Comparison of ENCODE assay signal across 13 mouse cellular contexts in genomic region chr12:76304199-76304598, GRCm38 (mm10). TPM values are rescaled to one million over a fixed set of nuclear protein-coding genes. Genes with fewer than 3 reads are reported as not detected.
DNase-seq lines count a peak whose midpoint lies in the region; ATAC-seq and TF ChIP-seq lines count a peak whose summit lies in the region.
"Had no signal": no experiment of that assay in that cellular context is flagged by ENCODE, and none has a peak within 500 bp of the region (broad histone marks: within the 10 kb centered on the region; RNA-seq: fewer than 3 reads in every experiment).

No protein-coding gene starts in this region.

- H3K4me1 ChIP-seq in lung, embryonic 14.5 days (ENCODE audit: insufficient read depth) = peaks cover 5% of the 10 kb centered on the region; the same call in 1 of the 2 replicates
- H3K4me1 ChIP-seq in hindbrain, embryonic 15.5 days (replicated peaks) = peaks cover 10% of the 10 kb centered on the region; the same call in 1 of the 2 replicates
- H3K4me1 ChIP-seq in intestine, embryonic 15.5 days (replicated peaks) = peaks cover 8% of the 10 kb centered on the region; the same call in 1 of the 2 replicates

- H3K27ac ChIP-seq in lung, embryonic 14.5 days (ENCODE audit: low read depth) = no peak overlapping the region
- 0 out of 2 replicates have a peak overlapping the region, but pooled peaks have one; percentile 22 for H3K27ac ChIP-seq in hindbrain, embryonic 15.5 days (replicated peaks)
- no peak overlapping the region for H3K27ac ChIP-seq in intestine, embryonic 15.5 days

- intact Hi-C loops in gastrocnemius, postnatal 14 days (cut with DNase I; ENCODE audit: low total_unique reads) = no loop called here

- no peak overlapping the region for H3K4me2 ChIP-seq in lung, embryonic 14.5 days
- no peak overlapping the region for H3K4me2 ChIP-seq in hindbrain, embryonic 15.5 days
- H3K4me2 ChIP-seq in intestine, embryonic 15.5 days (replicated peaks) = no peak overlapping the region

- peak; percentile 30 for DNase-seq in gastrocnemius, postnatal 10 days
- DNase-seq in gastrocnemius, postnatal 14 days = no peak
- peak; percentile 45 for DNase-seq in lung, embryonic 14.5 days
- DNase-seq in lung, postnatal 4 days = no peak
- peak; percentile 46 to 60 for DNase-seq in cerebellum, adult 18-20 months
- no peak for DNase-seq in liver
- DNase-seq: adrenal gland, adult 2 months had no signal

- TF ChIP-seq CTCF in lung, embryonic 14.5 days (IDR thresholded peaks at IDR 0.05; ENCODE audit: low read depth) = no peak

- ATAC-seq in lung, embryonic 14.5 days (ENCODE audit: insufficient read depth) = no peak
- no peak for ATAC-seq in hindbrain, embryonic 15.5 days (ENCODE audit: low FRiP score, low read depth)
- ATAC-seq in intestine, embryonic 15.5 days = no peak

- 77% methylated on average over 4 of the region's 4 CpGs for WGBS in lung, embryonic 14.5 days
- 52% methylated on average over 4 of the region's 4 CpGs for WGBS in hindbrain, embryonic 15.5 days
- WGBS in intestine, embryonic 15.5 days = 79% methylated on average over 4 of the region's 4 CpGs

- H3K9me3 ChIP-seq in lung, embryonic 14.5 days (ENCODE audit: low read depth, low read length) = no peaks in the 10 kb centered on the region
- H3K9me3 ChIP-seq in hindbrain, embryonic 15.5 days = no peaks in the 10 kb centered on the region
- H3K9me3 ChIP-seq in intestine, embryonic 15.5 days = no peaks in the 10 kb centered on the region

- H3K36me3 ChIP-seq in lung, embryonic 14.5 days (ENCODE audit: insufficient read depth) = peaks cover 52% of the 10 kb centered on the region
- H3K36me3 ChIP-seq in hindbrain, embryonic 15.5 days = peaks cover 7% of the 10 kb centered on the region
- H3K36me3 ChIP-seq in intestine, embryonic 15.5 days = no peaks in the 10 kb centered on the region; the same call in 1 of the 2 replicates

- no peak overlapping the region for H3K4me3 ChIP-seq in lung, embryonic 14.5 days (ENCODE audit: low read depth, low read length)
- H3K4me3 ChIP-seq in hindbrain, embryonic 15.5 days = no peak overlapping the region
- H3K4me3 ChIP-seq in intestine, embryonic 15.5 days (replicated peaks) = no peak overlapping the region
- H3K4me3 ChIP-seq: erythroblast, embryonic 14.5 days had no signal

- no peak overlapping the region for H3K9ac ChIP-seq in lung, embryonic 14.5 days
- H3K9ac ChIP-seq in hindbrain, embryonic 15.5 days = no peak overlapping the region
- no peak overlapping the region for H3K9ac ChIP-seq in intestine, embryonic 15.5 days

- H3K27me3 ChIP-seq in lung, embryonic 14.5 days (ENCODE audit: insufficient read depth, low read length) = no peaks in the 10 kb centered on the region
- no peaks in the 10 kb centered on the region for H3K27me3 ChIP-seq in hindbrain, embryonic 15.5 days
- H3K27me3 ChIP-seq in intestine, embryonic 15.5 days (replicated peaks) = no peaks in the 10 kb centered on the region

RNA-seq across cellular contexts. Expression of gene Akap5, which starts 20.5 kb away (rescaled TPM):
- 1 to 10 TPM; 1.8 to 2.1 TPM for total RNA-seq in gastrocnemius, postnatal 10 days (2021)
- total RNA-seq in gastrocnemius, postnatal 14 days (2021) = 1 to 10 TPM; 1.0 to 1.5 TPM
- polyA plus RNA-seq in lung, embryonic 14.5 days (2014; fragmentation: Nextera tagmentation; extraction: Ambion mirVana) = 24.2 and 25.7 TPM in 2 replicates
- polyA plus RNA-seq in hindbrain, embryonic 15.5 days (2015; fragmentation: Nextera tagmentation; extraction: Ambion mirVana) = 10.7 and 12.4 TPM in 2 replicates
- 2.7 and 3.3 TPM in 2 replicates for polyA plus RNA-seq in intestine, embryonic 15.5 days (2015; fragmentation: Nextera tagmentation; extraction: Ambion mirVana)

RNA-seq across cellular contexts. Expression of gene Mthfd1, which starts 49.1 kb away (rescaled TPM):
- total RNA-seq in gastrocnemius, postnatal 10 days (2021) = 10 to 100 TPM; 30.3 to 30.4 TPM
- total RNA-seq in gastrocnemius, postnatal 14 days (2021) = 10 to 100 TPM; 31.4 to 40.6 TPM
- polyA plus RNA-seq in lung, embryonic 14.5 days (2014; fragmentation: Nextera tagmentation; extraction: Ambion mirVana) = 99.8 and 104 TPM in 2 replicates
- 33.1 and 34.1 TPM in 2 replicates for polyA plus RNA-seq in hindbrain, embryonic 15.5 days (2015; fragmentation: Nextera tagmentation; extraction: Ambion mirVana)
- polyA plus RNA-seq in intestine, embryonic 15.5 days (2015; fragmentation: Nextera tagmentation; extraction: Ambion mirVana) = 102 TPM in 2 replicates

RNA-seq across cellular contexts. Expression of gene Tex21, which starts 57.7 kb away (rescaled TPM):
- total RNA-seq in gastrocnemius, postnatal 10 days (2021) = not detected
- not detected for total RNA-seq in gastrocnemius, postnatal 14 days (2021)
- not detected in 2 replicates for polyA plus RNA-seq in lung, embryonic 14.5 days (2014; fragmentation: Nextera tagmentation; extraction: Ambion mirVana)
- not detected in 2 replicates for polyA plus RNA-seq in hindbrain, embryonic 15.5 days (2015; fragmentation: Nextera tagmentation; extraction: Ambion mirVana)
- polyA plus RNA-seq in intestine, embryonic 15.5 days (2015; fragmentation: Nextera tagmentation; extraction: Ambion mirVana) = not detected in 2 replicates
- total RNA-seq: adrenal gland, adult 2 months; gastrocnemius, postnatal 4 days; left cerebral cortex, postnatal 25 days had no signal
- polyA plus RNA-seq: adrenal gland, adult 2 months; erythroblast, embryonic 14.5 days; spleen, adult 2 months had no signal

Comparison
In these comparisons a context has a peak if more than half of its experiments do, and no peak if none do; other contexts are left out.
1. DNase-seq: peak in gastrocnemius, postnatal 10 days (single experiment), lung, embryonic 14.5 days (single experiment) and cerebellum, adult 18-20 months (2 of 2); none in gastrocnemius, postnatal 14 days (single experiment), lung, postnatal 4 days (0 of 2) and liver (single experiment).